Mouse (Mus musculus) olfactory bulb, adult 2 months (tissue): ENCODE data around the gene Ubl4b.

Experiments
- CTCF ChIP-seq: fragments of 200-500 bp; IDR thresholded peaks from 2 replicates; pipeline ENCODE4 v1.5.1; 2012; ENCODE audit warnings: low read depth, mild to moderate bottlenecking, low read length, moderate library complexity; ENCODE audit not compliant: insufficient read depth
- POLR2A ChIP-seq: fragments of 200-500 bp; IDR thresholded peaks from 2 replicates; pipeline ENCODE4 v1.6.1; 2012; ENCODE audit warnings: mild to moderate bottlenecking, low read depth, low read length, moderate library complexity; ENCODE audit not compliant: insufficient read depth

DNA sequence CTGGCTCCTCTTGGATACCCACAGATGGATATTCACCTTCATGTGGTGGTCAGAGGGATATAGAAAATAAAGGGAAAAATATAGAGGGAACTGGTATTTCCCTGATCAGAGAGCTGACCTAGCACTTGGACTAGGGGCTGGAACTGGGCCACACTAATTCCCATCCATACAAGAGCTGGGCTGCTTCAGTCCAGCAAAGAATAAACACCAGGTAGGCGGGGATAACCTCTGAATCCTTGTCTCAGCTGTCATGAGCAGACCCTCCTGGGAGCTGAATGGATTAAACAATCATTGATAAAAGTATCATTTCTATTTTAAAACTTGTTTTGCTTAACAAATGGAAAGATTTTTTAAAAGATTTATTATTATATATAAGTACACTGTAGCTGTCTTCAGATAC is 36.7 kb upstream of the Ubl4b start:
- TF ChIP-seq CTCF (no peak), POLR2A (no peak)
